Mouse (Mus musculus): ENCODE measurements at regions not wholly inside any gene's neighbourhood (a gene's known extent, or its start where the extent isn't known, plus 50 kb on each side); places are given as distances from the start of the nearest gene placed in this dataset.
"Not testable (repeated sequence)": the region's sequence is repeated elsewhere in the genome, so short reads cannot be mapped to it uniquely, and the experiment has no call there.

GRCm38 (mm10) chr15:96031085-96031780 is 240.6 kb downstream of the Ano6 start:
- no peak for DNase-seq (ENCODE audit: low spot score)

- DNase-seq (ENCODE audit: low spot score), result no peak
These were observed 244.6 kb downstream of the Ano6 start for GRCm38 (mm10) chr15:96035273-96035672.

DNA sequence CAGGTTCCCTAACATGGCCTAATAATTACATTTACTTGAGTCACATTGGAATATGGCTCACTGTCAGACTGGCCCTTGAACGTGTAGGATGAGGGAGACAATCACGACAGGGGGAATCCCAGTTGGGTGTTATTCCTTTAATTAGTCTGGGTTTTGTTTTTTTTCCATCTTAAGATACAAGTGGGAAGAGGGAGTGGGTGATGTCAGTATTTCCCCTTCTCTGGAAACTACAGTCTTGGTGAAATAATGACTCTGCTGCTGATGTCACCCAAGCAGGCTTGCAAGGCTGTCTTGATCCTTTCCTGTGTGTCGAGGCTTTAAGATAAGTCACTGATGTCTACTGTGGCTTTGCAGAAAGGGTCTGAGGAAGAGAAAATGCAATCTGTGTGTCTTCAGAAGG is 241.8 kb upstream of the Arid2 start:
- no peak for DNase-seq (ENCODE audit: low spot score)

- DNase-seq (ENCODE audit: low spot score), result no peak
These were observed 240.7 kb upstream of the Arid2 start for GRCm38 (mm10) chr15:96046651-96047050.

- no peak for DNase-seq (ENCODE audit: low spot score)
These were observed 236.9 kb upstream of the Arid2 start for GRCm38 (mm10) chr15:96050416-96050815.

- no peak for DNase-seq (ENCODE audit: low spot score)
These were observed 234.7 kb upstream of the Arid2 start for GRCm38 (mm10) chr15:96052586-96052985.

DNA sequence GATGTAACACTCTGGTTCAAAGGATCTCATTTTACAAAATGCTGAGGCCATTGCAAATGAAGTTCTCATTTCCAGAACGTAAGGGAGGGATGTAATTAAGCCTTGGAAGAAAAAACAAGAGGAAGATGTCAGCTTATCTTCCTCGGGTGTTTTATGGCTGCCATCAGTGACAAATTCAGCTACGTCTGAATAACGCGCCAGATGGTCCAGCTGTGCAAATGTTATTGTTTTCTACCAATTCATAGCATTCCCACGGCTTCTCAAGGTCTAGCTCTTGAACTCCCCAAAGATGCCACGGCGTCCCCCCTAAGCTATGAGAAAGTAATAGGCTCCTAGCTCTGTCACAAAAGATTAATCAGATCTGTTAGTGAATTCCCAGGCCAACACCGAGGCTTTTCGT is 232.0 kb upstream of the Arid2 start:
- no peak for DNase-seq (ENCODE audit: low spot score)

- DNase-seq (ENCODE audit: low spot score), result no peak
These were observed 231.4 kb upstream of the Arid2 start for GRCm38 (mm10) chr15:96055796-96056473.

DNA sequence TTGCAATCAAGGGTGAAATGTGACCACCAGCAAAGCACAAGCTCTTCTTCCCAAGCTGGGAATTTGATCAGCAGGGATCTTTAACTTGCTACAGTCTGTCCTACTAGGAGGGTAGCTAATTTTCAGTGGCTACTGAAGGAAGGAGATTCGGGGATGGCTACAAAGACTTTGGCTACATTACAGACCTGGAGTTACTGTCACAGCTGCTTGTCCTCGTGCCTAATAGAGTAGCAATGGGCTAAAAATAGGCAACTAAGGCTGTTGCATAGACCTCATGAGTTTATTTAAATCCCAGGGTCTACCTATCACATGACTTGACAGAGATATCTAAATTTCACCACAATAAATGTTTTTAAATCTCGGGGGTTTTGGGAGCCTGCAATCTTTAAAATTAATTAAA is 227.7 kb upstream of the Arid2 start:
- DNase-seq (ENCODE audit: low spot score), result no peak

DNA sequence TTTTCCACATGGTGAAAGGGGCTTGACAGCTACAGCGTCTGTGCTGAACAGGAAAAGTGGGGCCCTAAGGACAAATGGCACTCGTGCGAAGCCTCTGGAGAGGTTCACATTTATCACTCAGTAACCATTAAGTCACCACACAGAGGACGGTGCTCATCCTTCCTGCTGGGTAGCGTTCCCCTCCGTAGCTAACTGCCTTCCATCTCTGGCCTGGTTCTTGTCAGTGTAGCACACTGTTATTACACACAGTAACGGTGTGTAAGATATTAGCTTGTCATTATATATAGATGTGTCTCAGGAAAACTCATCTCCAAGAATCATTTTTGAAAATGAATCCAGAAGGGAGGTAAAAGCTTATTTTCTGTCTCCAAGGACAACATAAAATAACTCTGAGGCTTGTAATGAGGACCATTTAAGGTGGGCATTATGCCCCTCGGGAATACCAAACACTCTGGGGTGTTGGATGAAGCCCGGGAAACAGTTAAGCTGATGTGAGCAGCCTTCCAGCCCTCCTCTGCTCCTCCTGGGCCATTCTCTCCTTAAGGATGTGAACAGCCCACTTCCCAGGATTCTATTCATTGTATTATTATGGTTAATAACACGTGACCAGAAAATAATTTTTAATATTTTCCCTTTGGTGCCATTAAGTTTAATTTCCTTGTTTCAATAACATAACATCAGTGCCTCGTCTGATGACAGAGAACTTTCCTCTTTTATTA is 222.7 kb upstream of the Arid2 start:
- DNase-seq (ENCODE audit: low spot score), result no peak

GRCm38 (mm10) chr15:96075615-96076014 is 211.7 kb upstream of the Arid2 start:
- no peak for DNase-seq (ENCODE audit: low spot score)

DNA sequence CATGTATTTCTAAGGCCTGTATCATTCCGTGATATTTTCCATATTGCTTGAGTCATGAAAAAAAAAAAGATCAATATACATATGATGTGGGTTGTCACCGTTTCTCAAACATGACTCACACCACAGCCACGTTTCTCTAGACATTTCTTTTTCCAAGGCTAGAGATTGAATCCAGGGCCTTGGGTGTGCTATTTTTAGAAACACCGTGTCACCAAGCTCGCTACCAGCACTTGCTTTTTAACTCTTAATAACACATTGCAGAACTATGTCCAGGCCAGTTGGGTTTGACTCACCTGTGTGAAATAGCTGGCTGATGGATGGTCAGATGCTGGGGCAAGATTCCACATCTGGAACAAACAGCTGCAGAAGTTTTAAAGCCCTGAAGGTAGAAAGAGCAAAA is 209.6 kb upstream of the Arid2 start:
- no peak for DNase-seq (ENCODE audit: low spot score)

GRCm38 (mm10) chr15:96078580-96078979 is 208.7 kb upstream of the Arid2 start:
- DNase-seq (ENCODE audit: low spot score), result no peak

- DNase-seq (ENCODE audit: low spot score), result no peak
These were observed 197.6 kb upstream of the Arid2 start for GRCm38 (mm10) chr15:96089676-96090075.

- DNase-seq (ENCODE audit: low spot score), result peak; percentile 27
These were observed 190.9 kb upstream of the Arid2 start for GRCm38 (mm10) chr15:96096438-96096837.

DNA sequence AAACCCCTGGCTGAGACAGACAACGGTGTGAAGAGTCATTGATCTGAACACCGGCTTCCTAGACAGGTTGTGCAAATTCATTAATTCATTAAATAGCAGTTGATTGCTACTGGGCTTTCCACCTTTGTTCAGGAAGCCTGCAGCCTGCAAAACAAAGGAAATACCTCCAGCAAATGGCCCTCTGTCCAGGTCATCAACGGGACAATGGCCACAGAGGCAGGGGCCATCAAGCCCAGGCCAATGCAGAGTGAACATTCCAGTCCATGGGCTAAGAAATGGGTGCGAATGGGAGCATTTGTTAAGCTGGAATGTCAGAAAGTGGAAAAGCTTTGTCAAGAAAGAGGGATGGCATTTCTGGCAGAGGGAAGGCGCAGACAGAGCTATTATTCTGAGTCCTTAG is 188.5 kb upstream of the Arid2 start:
- no peak for DNase-seq (ENCODE audit: low spot score)

DNA sequence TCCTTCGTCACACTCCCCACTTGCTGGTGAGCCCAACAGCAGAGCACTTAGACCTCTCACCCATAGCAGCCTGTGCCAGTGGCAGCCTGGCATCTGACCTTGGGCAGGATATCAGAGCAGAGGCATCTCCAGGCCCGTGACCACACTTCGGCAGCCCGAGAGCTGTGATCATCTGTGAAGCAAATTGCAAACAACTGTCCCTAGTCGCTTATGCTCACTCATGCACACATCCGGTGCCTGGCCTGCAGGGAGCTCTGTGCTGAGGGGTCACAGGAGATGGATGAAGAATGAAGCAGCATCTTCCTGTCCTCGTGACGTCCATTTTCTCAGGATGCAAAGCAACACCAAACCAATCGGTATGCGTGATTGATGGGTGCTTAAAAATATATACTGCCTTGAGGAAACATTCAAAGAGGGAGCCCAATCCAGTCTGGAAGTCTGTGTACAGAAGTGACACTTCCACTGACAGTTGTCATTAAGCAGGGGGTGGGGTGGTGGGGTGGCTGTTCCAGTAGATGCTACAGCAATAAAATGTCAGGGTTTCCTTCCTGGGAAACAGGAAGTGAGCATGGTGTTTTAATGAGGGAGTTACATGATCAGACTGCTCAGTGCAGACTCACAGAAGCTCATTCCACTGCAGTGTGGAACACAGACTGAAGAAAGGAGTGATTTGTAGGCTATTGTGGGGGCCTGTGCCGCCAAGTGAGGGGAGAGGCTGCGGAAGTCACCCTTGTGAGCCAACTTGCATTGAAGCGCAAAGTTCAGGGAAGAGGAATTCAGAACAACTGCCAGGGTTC is 187.3 kb upstream of the Arid2 start:
- DNase-seq (ENCODE audit: low spot score), result not testable (repeated sequence)

DNA sequence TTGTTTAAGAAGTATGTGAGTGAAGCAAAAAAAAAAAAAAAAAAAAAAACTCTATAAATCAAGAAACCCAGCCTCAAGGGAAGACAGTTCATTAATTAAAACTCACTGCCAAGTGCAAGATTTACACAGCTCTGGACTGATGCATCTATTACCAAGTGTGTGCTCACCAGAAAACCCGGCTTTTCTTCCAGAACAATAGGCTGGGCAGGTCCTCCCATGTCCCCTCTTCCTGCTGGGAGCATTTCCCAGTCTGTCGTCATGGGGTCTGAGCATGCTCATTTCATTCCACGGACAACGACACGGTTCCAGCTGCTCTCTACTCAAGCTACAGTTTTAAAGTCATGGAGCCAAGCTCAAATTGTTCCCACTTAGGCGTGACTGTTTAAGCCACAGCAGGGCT is 183.6 kb upstream of the Arid2 start:
- DNase-seq (ENCODE audit: low spot score), result no peak

DNA sequence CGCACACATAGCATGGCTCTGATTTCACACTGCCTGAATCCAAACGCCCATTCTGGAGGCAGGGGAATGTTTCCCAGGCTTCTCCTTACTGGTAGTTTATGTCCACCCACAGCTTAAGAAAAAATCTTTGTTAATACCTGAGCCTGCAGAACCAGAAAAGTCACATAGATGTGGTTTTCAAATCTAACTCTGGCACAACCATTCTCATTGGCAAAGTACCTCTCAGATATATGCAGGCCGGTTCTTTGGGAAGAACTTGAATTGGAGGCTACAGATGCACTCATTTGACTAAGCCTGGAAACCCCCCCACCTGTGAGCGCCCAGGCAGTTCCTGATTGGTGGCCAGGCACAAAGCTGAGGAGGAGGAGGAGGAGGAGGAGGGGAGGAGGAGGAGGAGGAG is 179.8 kb upstream of the Arid2 start:
- no peak for DNase-seq (ENCODE audit: low spot score)

DNA sequence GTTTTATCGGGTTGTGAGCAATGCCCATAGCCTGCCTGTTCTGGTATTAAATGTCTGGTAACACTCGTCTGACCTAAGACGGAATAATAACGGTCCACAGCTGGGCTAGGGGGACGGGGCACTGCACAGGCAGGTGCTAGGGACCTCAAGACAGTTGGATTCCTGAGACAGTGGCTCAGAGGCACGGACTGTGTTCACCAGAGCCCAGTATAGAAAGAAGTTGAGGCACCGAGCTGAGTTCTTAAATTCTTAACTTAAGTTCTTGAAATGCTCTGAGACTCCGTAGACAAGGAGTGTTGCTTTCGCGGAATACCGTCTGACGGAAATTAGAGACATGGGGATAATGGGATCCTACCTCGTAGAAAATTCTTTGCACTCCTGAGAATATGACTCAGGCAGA is 174.2 kb upstream of the Arid2 start:
- no peak for DNase-seq (ENCODE audit: low spot score)

- DNase-seq (ENCODE audit: low spot score), result no peak
These were observed 172.7 kb upstream of the Arid2 start for GRCm38 (mm10) chr15:96114616-96115015.

DNA sequence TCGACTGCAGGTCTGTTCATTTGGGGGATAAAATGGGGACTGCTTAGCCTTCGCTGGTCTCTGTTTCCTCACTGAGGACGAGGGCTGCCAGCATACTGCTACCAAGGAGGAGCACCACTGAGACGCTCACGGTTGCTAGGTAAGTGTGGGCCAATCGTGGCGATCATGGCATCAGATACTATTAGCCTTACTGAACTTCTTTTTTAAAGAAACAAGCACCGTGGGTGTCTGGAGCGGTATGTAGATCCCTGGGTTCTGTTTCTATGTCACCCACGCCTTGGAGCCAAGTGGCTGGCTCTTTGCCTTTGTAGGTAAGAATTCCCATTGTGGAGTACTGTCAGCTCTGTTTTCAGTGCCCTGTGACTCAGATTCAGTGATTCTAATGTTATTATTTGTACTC is 172.1 kb upstream of the Arid2 start:
- DNase-seq (ENCODE audit: low spot score), result no peak

Data from thymus, postnatal 0 days (tissue).